Mouse (Mus musculus) liver, embryonic 15.5 days (tissue): ENCODE results near the gene Cox10. TPM values are rescaled to one million over a fixed set of nuclear protein-coding genes. Genes with fewer than 3 reads are reported as not detected.

Experiments used
- ATAC-seq: fragments of 200-750 bp; cut with Nextera tagmentation; 2 replicates; pipeline ENCODE4 v1.8.0; 2017; ENCODE audit warnings: moderate number of reproducible peaks, mild to moderate bottlenecking, moderate library complexity; ENCODE audit not compliant: insufficient read depth
- H3K27ac ChIP-seq: fragments of 300-500 bp; sonication (generic); replicated peaks from 2 replicates; pipeline ENCODE4 v1.5.1; 2015; ENCODE audit warnings: mild to moderate bottlenecking, inconsistent platforms
- H3K27me3 ChIP-seq: fragments of 300-500 bp; sonication (generic); 2 replicates; pipeline ENCODE4 v1.6.1; 2015; ENCODE audit warnings: mild to moderate bottlenecking, inconsistent platforms
- H3K36me3 ChIP-seq: fragments of 300-500 bp; sonication (generic); replicated peaks from 2 replicates; pipeline ENCODE4 v1.6.1; 2015; ENCODE audit warnings: moderate library complexity, mild to moderate bottlenecking, inconsistent platforms
- H3K4me1 ChIP-seq: fragments of 300-500 bp; sonication (generic); replicated peaks from 2 replicates; pipeline ENCODE4 v1.6.1; 2015; ENCODE audit warnings: inconsistent platforms
- H3K4me2 ChIP-seq: fragments of 300-500 bp; sonication (generic); 2 replicates; pipeline ENCODE4 v1.6.1; 2015; ENCODE audit warnings: moderate library complexity, mild to moderate bottlenecking, inconsistent platforms
- H3K4me3 ChIP-seq: fragments of 300-500 bp; sonication (generic); replicated peaks from 2 replicates; pipeline ENCODE4 v1.5.1; 2015; ENCODE audit warnings: mild to moderate bottlenecking, inconsistent platforms
- H3K9ac ChIP-seq: fragments of 300-500 bp; sonication (generic); 2 replicates; pipeline ENCODE4 v1.6.1; 2015; ENCODE audit warnings: moderate library complexity, mild to moderate bottlenecking, inconsistent platforms
- H3K9me3 ChIP-seq: fragments of 300-500 bp; sonication (generic); replicated peaks from 2 replicates; pipeline ENCODE4 v1.6.1; 2016; ENCODE audit warnings: inconsistent platforms
- WGBS: fragments of 180-500 bp; shearing (Covaris S2); methylation state at CpG from one replicate; pipeline ENCODE4 v1.1.7; 2015; ENCODE audit warnings: mixed read lengths; ENCODE audit not compliant: insufficient replicate concordance; 5-methylcytosine and 5-hydroxymethylcytosine counted together
- polyA plus RNA-seq: library from polyadenylated mRNA; unstranded; fragments of >200 nt; fragmentation: Nextera tagmentation; extraction: Ambion mirVana; gene quantifications from 2 replicates; pipeline ENCODE4 v1.2.1, GENCODE M21; 2015

Cox10 gene
- polyA plus RNA-seq, 1 experiment from 2014 or later: 7.8 TPM

- under 1% methylated on average over 8 of the region's 8 CpGs for WGBS
- Histone ChIP-seq H3K27me3 (no peaks in the 10 kb centered on the region), H3K9ac (peak overlapping the region; percentile 79), H3K4me2 (peak overlapping the region; percentile 74), H3K4me1 (peaks cover 17% of the 10 kb centered on the region), H3K36me3 (no peaks in the 10 kb centered on the region), H3K4me3 (peak overlapping the region; percentile 78), H3K27ac (peak overlapping the region; percentile 92), H3K9me3 (no peaks in the 10 kb centered on the region)
- ATAC-seq: peak; percentile 80
Measured at GRCm38 (mm10) chr11:64079727-64080081, 436 bp upstream of the Cox10 start.

GRCm38 (mm10) chr11:64076212-64076611, 3.1 kb downstream of the Cox10 start:
- no peak overlapping the region for H3K9ac ChIP-seq
- no peak overlapping the region for H3K4me2 ChIP-seq
- no peaks in the 10 kb centered on the region for H3K27me3 ChIP-seq
- H3K4me1 ChIP-seq: peaks cover 17% of the 10 kb centered on the region
- H3K4me3 ChIP-seq: no peak overlapping the region
- H3K36me3 ChIP-seq: peaks cover 5% of the 10 kb centered on the region; the same call in 1 of the 2 replicates
- 76% methylated on average over 4 of the region's 4 CpGs for WGBS
- H3K27ac ChIP-seq: no peak overlapping the region
- ATAC-seq: no peak
- no peaks in the 10 kb centered on the region for H3K9me3 ChIP-seq

- H3K4me2 ChIP-seq: no peak overlapping the region
- H3K4me1 ChIP-seq: peaks cover 5% of the 10 kb centered on the region
- H3K4me3 ChIP-seq: no peak overlapping the region
- no peaks in the 10 kb centered on the region for H3K9me3 ChIP-seq
- peaks cover 28% of the 10 kb centered on the region for H3K36me3 ChIP-seq
- H3K9ac ChIP-seq: no peak overlapping the region
- no peaks in the 10 kb centered on the region for H3K27me3 ChIP-seq
- no peak overlapping the region for H3K27ac ChIP-seq
- 79% methylated on average over 4 of the region's 4 CpGs for WGBS
- ATAC-seq: no peak
Measured at GRCm38 (mm10) chr11:64073379-64073778, 5.9 kb downstream of the Cox10 start.

GRCm38 (mm10) chr11:64071536-64071935, 7.7 kb downstream of the Cox10 start:
- no peak for ATAC-seq
- Histone ChIP-seq H3K27me3 (no peaks in the 10 kb centered on the region), H3K36me3 (peaks cover 35% of the 10 kb centered on the region), H3K9ac (no peak overlapping the region), H3K4me2 (no peak overlapping the region), H3K4me1 (no peaks in the 10 kb centered on the region), H3K27ac (no peak overlapping the region), H3K4me3 (no peak overlapping the region), H3K9me3 (no peaks in the 10 kb centered on the region)
- 75% methylated on average over 12 of the region's 12 CpGs for WGBS

- H3K9me3 ChIP-seq: no peaks in the 10 kb centered on the region
- H3K4me3 ChIP-seq: no peak overlapping the region
- H3K4me2 ChIP-seq: no peak overlapping the region
- H3K36me3 ChIP-seq: peaks cover 36% of the 10 kb centered on the region
- H3K27ac ChIP-seq: no peak overlapping the region
- WGBS: 80% methylated on average over 2 of the region's 2 CpGs
- ATAC-seq: no peak
- no peaks in the 10 kb centered on the region for H3K27me3 ChIP-seq
- H3K4me1 ChIP-seq: no peaks in the 10 kb centered on the region
- H3K9ac ChIP-seq: no peak overlapping the region
Measured at GRCm38 (mm10) chr11:64066001-64066400, 13.3 kb downstream of the Cox10 start.

GRCm38 (mm10) chr11:64063130-64063529, 16.1 kb downstream of the Cox10 start:
- H3K4me3 ChIP-seq: no peak overlapping the region
- no peak overlapping the region for H3K27ac ChIP-seq
- peaks cover 29% of the 10 kb centered on the region for H3K36me3 ChIP-seq
- H3K9me3 ChIP-seq: no peaks in the 10 kb centered on the region
- ATAC-seq: no peak
- H3K27me3 ChIP-seq: no peaks in the 10 kb centered on the region
- no peak overlapping the region for H3K9ac ChIP-seq
- 63% methylated on average over 3 of the region's 3 CpGs for WGBS
- H3K4me1 ChIP-seq: no peaks in the 10 kb centered on the region
- no peak overlapping the region for H3K4me2 ChIP-seq

- Histone ChIP-seq H3K9me3 (no peaks in the 10 kb centered on the region), H3K27me3 (no peaks in the 10 kb centered on the region), H3K4me2 (no peak overlapping the region), H3K4me3 (no peak overlapping the region), H3K27ac (no peak overlapping the region), H3K9ac (no peak overlapping the region), H3K36me3 (peaks cover 30% of the 10 kb centered on the region), H3K4me1 (no peaks in the 10 kb centered on the region)
- 88% methylated on average over 4 of the region's 4 CpGs for WGBS
- no peak for ATAC-seq
Measured at GRCm38 (mm10) chr11:64062226-64062625, 17.0 kb downstream of the Cox10 start.

GRCm38 (mm10) chr11:64059305-64059704, 20.0 kb downstream of the Cox10 start:
- Histone ChIP-seq H3K4me3 (no peak overlapping the region), H3K4me2 (no peak overlapping the region)
- WGBS: 40% methylated on average over 2 of the region's 2 CpGs

GRCm38 (mm10) chr11:64058474-64058873, 20.8 kb downstream of the Cox10 start:
- Histone ChIP-seq H3K27ac (no peak overlapping the region), H3K4me3 (no peak overlapping the region), H3K36me3 (peaks cover 17% of the 10 kb centered on the region; the same call in 1 of the 2 replicates), H3K9ac (no peak overlapping the region), H3K27me3 (no peaks in the 10 kb centered on the region), H3K4me2 (no peak overlapping the region), H3K9me3 (no peaks in the 10 kb centered on the region), H3K4me1 (no peaks in the 10 kb centered on the region)
- ATAC-seq: no peak
- WGBS: 77% methylated on average over 3 of the region's 3 CpGs

More at GRCm38 (mm10) chr11:64059305-64059704, 20.0 kb downstream of the Cox10 start:
- Histone ChIP-seq H3K9me3 (no peaks in the 10 kb centered on the region), H3K27ac (no peak overlapping the region), H3K36me3 (peaks cover 17% of the 10 kb centered on the region; the same call in 1 of the 2 replicates), H3K27me3 (no peaks in the 10 kb centered on the region), H3K9ac (no peak overlapping the region), H3K4me1 (no peaks in the 10 kb centered on the region)
- ATAC-seq: no peak

- H3K4me3 ChIP-seq: no peak overlapping the region
- no peak overlapping the region for H3K9ac ChIP-seq
- H3K27ac ChIP-seq: no peak overlapping the region
- no peaks in the 10 kb centered on the region for H3K4me1 ChIP-seq
- 82% methylated on average over 5 of the region's 5 CpGs for WGBS
- H3K27me3 ChIP-seq: no peaks in the 10 kb centered on the region
- no peaks in the 10 kb centered on the region for H3K9me3 ChIP-seq
- 0 out of 2 replicates have a peak, but pooled peaks cover 5% of the 10 kb centered on the region for H3K36me3 ChIP-seq
- ATAC-seq: no peak
- H3K4me2 ChIP-seq: no peak overlapping the region
Measured at GRCm38 (mm10) chr11:64053371-64053770, 25.9 kb downstream of the Cox10 start.

- H3K27ac ChIP-seq: no peak overlapping the region
- H3K9ac ChIP-seq: no peak overlapping the region
- no peak overlapping the region for H3K4me2 ChIP-seq
- no peaks in the 10 kb centered on the region for H3K36me3 ChIP-seq
- 48% methylated on average over 9 of the region's 9 CpGs for WGBS
- H3K4me3 ChIP-seq: no peak overlapping the region
- H3K9me3 ChIP-seq: no peaks in the 10 kb centered on the region
- H3K27me3 ChIP-seq: no peaks in the 10 kb centered on the region
- ATAC-seq: no peak
- H3K4me1 ChIP-seq: peaks cover 4% of the 10 kb centered on the region; the same call in 1 of the 2 replicates
Measured at GRCm38 (mm10) chr11:64051195-64051968, 27.9 kb downstream of the Cox10 start.
